Mouse (Mus musculus): ENCODE results near the gene Wdr35.
A peak's percentile ranks its signal among the peaks of the same experiment; 100 is the strongest.
"Not testable (repeated sequence)": the region's sequence is repeated elsewhere in the genome, so short reads cannot be mapped to it uniquely, and the experiment has no call there.

The Wdr35 gene

GRCm38 (mm10) chr12:9010311-9010710, 36.6 kb downstream of the Wdr35 start:
- DNase-seq = no peak

- no peak for DNase-seq
Measured at GRCm38 (mm10) chr12:9016376-9016775, 42.7 kb downstream of the Wdr35 start.

GRCm38 (mm10) chr12:9020431-9020830, 46.7 kb downstream of the Wdr35 start:
- no peak for DNase-seq

GRCm38 (mm10) chr12:9020986-9021385, 47.3 kb downstream of the Wdr35 start:
- no peak for DNase-seq

GRCm38 (mm10) chr12:9023031-9023430, 49.3 kb downstream of the Wdr35 start:
- DNase-seq = no peak

DNA sequence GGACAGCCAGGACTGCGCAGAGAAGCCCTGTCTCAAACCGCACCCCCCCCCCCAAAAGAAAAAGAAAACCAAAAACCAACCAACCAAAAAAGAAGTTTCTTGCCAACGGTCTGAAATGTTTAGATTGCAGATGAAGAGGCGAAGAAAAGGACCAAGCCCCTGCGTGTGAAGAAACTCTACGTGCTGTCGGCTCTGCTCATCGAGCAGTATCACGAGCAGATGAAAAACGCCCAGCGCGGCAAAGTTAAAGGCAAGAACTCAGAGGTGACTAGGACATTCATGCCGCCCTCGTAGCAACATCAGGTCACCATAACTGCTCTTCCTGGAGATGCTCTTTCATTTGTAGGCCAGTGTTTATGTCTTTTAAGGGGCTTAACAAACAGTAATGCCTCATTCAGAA, 50.4 kb downstream of the Wdr35 start:
- DNase-seq = no peak

- no peak for DNase-seq
Measured at GRCm38 (mm10) chr12:9024736-9025135, 51.0 kb downstream of the Wdr35 start.

DNA sequence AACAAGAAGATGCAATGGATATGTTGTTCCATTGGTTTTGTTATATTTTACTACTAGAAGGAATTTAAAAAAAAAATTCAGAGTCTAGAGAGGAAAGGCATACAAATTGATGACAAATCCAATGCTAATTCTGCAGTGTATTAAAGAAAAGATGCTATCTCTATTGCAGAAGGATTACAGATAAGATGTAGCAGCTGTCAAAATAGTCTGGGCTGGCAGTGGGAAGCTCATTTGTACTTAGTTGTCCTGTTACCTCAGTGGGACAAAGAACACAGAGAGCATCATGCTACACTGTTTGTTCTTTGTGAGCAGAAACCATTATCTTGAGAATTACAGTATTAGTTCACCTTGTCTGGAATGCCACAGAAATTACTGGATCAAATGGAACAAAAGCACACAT, 53.2 kb downstream of the Wdr35 start:
- DNase-seq = no peak

DNA sequence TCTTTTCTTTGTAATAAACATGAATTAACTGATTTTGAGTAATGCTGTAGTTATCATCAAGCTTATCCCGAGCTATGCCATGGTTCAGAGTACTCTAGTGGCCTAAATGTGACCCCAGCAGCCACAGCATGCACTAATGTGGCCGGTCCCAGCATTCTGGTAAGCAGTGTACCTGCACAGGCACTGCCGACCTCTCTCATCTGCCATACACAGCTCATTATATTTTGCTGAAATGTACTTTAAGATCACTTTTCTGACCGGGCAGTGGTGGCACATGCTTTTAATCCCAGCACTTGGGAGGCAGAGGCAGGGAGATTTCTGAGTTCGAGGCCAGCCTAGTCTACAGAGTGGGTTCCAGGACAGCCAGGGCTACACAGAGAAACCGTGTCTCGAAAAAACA, 55.1 kb downstream of the Wdr35 start:
- DNase-seq = not testable (repeated sequence)

DNA sequence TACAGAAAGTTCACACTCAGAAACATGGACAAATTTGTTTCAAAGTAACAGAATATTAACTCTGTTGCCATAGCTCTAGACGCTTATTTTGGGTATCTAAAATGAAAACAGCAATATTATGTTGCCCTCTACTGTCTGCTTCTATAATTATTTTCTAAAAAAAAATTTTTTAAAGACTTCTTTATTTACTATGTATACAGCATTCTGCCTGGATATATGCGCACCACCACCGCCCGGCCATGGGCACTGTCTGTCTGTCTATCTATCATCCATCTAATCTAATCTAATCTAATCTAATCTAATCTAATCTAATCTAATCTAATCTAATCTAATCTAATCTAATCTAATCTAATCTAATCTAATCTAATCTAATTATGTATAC, 55.8 kb downstream of the Wdr35 start:
- DNase-seq = no peak

DNA sequence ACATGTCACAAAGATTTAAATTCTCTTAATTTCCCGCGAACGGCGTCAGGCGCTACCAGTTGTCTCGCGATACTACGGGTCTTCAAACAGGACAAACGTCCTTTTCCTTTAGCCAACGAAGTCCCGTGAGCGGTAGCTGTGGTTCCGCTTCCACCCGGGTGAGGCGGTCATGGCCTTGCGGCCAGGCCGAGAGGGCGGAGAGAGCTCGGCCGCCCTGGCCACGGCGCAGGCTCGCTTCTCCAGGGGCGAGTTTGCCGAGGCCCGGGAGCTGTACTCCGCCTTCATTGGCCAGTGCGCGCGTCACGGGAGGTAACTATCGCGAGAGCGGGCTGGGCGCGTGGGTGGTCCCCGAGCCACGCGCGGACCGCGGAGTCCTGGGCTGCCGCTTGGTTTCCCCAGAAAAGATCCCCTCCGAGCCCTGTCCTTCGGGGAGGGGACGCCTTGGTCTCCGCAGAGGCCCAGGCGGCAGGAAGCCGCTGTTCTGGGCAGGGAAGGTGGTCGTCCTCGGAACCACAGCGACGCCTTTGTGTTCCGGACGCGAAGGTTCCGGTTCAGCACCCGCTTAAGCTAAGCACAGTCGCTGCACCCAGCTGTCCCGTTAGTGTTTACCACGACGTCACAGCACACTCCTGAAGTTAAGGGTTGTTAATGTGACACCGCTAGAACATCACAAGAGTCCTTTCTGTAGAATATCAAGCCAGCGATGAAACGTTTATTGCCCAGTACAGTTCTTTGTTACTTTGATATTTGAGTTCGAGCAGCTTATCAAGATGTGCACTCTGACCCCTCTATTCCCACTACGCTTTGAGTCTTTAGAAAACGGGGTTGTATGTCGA, 56.4 kb downstream of the Wdr35 start, which contains the start of gene Ttc32:
Ttc32 (plus strand) TSS at position 110 of the 836 bp plus-strand sequence.
- peak; percentile 96 for DNase-seq

DNA sequence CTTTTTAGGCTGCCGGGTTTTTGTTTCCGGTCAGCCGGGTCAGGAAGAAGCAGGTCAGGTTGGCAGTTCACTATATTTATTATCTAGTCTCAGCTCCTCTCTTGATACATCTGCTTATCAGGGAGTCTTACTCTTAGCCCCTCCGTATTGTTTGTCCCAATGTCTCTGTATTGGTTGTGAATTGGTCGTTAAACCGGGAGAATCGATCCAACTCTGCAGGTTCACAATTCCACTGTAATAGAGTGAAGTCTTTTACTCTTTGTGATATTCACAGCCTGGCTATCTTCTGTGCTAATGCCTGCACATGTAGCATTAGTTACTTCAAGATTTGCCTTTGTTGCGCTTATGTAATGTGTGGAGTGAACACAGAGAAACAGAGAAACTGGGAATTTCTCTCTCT, 57.5 kb downstream of the Wdr35 start:
- no peak for DNase-seq

- no peak for DNase-seq
Measured at GRCm38 (mm10) chr12:9033140-9033539, 59.4 kb downstream of the Wdr35 start.

DNA sequence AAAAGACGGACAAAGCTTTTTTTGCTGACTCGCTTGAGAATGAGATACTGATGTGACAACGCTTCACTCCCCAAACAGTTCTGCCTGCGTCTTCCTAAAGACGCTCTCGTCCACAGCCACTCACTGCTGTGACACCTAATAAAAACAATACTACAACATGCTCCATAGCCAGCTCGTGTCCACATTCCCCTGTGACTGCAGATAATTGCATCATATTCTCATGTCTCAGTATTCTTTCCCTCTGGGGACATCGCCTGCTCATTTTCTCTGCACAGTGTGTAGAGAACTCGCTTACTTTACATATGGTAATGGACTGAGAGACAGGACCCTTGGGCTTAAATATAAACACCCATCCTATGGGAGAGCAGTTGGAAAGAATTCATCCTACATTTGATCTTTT, 62.7 kb downstream of the Wdr35 start:
- DNase-seq = no peak

DNA sequence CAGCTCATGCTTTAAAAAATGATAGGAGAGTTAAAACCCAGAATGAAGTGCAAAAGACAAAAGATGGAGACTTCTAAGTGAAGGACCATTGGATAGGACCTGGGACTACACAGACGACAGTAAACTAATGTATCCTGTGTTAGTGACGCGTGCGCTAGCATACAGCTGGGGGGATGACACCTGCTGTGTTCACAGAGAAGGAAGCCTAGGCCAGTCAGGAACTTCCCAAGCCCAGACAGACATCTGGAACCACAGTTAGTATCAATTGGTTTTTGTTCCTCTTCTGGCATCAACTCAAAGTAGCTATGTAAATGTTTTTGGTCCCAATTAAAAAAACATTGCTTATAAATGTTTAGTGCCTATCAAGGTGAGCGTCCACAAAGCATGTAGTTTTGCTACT, 66.5 kb downstream of the Wdr35 start:
- no peak for DNase-seq

DNA sequence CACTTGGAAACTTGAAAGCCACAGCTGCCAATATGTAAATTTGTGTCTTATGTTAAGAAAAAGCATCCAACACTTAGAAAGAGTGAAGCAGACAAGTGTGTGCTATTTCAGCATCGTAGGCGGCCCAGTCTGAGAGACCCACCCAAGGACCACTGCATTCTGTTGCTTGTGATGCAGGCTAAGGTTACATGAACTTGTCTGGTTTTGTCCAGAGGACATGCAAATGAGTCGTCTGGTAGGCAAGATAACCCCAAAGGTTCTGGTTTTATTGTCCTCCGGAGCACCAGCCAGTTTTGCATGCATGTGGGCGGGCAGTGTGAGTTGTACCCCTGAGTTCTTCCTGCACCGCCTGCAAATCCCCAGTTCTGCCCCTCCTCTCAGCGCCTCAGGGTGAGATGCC, 67.0 kb downstream of the Wdr35 start:
- DNase-seq = no peak

GRCm38 (mm10) chr12:9042316-9042715, 68.6 kb downstream of the Wdr35 start:
- DNase-seq = no peak

DNA sequence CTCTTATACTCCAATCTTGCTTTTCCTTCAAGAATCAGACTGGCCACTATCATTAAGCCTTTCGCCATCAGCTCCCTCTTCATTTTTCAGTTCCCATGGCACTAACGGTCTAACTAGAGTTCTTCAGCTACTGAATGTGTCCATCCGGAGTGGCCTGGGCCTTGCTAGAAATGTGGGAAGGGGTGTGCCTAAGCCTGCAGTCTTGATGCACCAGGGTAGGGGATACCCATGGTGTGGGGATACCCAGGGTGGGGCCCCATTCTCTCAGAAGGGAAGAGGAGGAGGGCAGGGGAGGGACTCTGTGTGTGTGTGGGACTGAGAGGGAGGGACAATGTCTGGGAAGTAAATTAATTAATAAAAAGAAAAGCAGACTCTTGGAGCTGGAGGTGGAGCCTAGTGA, 69.1 kb downstream of the Wdr35 start:
- DNase-seq = no peak

- DNase-seq = no peak
Measured at GRCm38 (mm10) chr12:9044666-9045065, 71.0 kb downstream of the Wdr35 start.

DNA sequence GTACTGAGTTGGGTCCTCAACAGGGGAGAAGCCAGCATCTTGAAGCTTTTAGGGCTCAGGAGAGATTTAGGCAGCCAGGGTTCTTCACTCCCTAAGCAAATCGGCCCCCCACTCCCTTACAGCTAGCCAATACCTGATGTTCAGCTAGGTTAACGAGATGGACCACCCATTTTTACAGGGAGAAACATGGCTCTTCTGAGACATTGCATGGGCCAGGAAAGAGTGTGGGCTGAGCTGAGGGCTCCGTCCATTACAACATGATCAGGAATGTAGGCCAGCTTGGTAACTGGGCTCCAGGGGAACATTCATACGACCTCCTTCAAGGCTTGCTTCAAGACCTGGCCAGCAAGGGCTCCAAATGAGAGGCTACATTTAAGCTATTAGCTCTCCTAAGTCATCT, 73.0 kb downstream of the Wdr35 start:
- DNase-seq = no peak

DNA sequence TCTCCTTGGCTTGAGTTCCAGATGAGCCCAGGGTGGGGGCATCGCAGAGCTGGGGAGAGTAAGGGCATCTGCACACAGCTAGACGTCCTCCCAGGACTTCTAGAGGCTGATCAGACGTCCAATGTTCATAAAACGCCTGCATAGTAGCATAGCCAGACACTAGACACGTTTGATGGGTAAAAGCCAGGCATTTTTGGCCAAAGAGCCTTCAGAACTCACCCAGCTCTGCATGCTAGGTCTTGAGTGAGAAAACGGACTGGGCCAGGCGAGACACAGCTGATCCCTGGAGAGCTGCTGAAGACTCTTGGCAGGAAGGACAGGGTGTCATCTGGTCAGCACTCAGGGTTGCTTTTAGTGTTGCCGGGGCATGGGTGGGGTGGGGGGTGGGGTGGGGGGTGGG, 74.4 kb downstream of the Wdr35 start:
- peak; percentile 13 for DNase-seq

DNA sequence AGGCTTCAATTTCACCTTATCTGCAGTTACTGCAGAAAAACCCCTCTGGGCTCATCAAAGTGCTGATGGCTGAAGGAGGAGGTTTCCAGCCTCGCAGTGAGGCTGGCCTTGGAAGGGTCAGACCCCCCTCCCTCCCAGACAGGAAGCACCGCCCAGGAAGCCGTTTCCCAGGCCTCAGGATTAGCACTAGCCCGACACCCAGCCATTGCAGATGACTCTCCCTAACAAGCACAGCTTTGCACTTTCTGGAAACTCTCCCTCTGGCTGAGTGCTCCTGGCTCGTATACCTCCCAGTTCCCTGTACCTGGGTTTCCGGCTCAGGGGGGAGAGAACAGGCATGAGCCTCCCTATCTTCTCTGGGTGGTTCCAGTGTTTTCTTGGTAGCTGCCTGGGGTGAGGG, 77.1 kb downstream of the Wdr35 start:
- no peak for DNase-seq

DNA sequence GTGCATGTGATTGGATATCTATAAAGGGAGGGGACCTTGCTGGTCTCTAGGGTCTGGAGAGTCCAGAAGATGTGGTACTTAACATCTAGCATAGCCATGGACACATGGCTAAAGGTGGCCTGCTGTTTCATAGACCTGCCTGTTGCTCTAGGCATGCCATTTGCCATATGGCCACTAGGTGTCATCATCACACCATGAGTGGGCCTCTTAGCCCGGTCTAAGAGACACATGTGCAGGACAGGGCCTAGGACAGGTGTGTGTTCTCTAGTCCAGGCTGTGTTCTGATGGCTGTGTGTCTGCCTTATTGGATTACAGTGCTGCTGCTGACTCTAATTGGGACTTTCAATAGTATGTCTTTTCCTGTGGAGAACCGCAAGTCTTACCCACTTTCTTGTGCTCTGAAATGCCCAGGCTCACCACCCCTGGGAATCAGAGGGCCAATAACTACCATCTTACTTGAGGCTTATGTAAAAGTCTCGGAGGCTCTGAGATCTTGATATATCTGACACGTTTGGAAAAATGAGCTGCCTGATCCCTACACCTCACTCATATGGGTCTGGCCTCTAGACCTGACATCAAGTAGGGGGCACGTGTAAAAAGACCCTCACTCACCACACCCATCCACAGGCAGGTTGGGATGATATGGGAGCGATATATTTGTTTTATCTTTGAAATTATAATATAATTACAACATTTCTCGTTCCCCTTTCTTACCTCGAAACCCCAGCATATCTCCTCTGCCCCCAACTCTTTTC, 78.6 kb downstream of the Wdr35 start:
- DNase-seq = peak; percentile 86

DNA sequence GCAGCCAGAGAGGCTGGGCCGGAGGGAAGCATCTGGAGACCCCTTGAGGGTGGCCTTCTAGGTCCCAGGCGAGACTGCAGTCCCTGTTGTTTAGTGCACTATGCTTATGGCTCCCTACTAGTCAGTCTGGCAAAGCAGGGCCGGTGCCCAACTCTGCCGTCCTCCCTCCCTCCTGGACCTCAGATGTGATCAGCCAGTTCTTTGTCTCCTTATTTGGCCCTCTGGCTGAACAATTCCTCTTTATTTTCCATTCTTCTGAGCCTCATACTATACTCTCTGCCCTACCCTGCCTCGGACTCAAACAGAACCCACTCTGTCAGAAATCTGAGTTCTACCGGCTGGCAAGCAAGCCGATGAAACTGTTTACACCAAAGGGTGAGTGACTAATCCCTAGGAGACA, 79.7 kb downstream of the Wdr35 start:
- DNase-seq = no peak

All from lung, postnatal 14 days (tissue).